Mouse (Mus musculus) cortical plate, adult 2 months (tissue): ENCODE data around the gene Il1f8.
"Not testable (repeated sequence)": the region's sequence is repeated elsewhere in the genome, so short reads cannot be mapped to it uniquely, and the experiment has no call there.

Experiments used
- CTCF ChIP-seq: fragments of 200-500 bp; IDR thresholded peaks from 2 replicates; pipeline ENCODE4 v1.5.1; 2011; ENCODE audit warnings: mild to moderate bottlenecking, control low read depth, low read length; ENCODE audit not compliant: insufficient read depth; ENCODE audit errors: extremely low read depth
- POLR2A ChIP-seq: fragments of 200-500 bp; IDR thresholded peaks from 2 replicates; pipeline ENCODE4 v1.6.1; 2011; ENCODE audit warnings: mild to moderate bottlenecking, low read length, control low read depth; ENCODE audit not compliant: insufficient read depth; ENCODE audit errors: extremely low read depth

DNA sequence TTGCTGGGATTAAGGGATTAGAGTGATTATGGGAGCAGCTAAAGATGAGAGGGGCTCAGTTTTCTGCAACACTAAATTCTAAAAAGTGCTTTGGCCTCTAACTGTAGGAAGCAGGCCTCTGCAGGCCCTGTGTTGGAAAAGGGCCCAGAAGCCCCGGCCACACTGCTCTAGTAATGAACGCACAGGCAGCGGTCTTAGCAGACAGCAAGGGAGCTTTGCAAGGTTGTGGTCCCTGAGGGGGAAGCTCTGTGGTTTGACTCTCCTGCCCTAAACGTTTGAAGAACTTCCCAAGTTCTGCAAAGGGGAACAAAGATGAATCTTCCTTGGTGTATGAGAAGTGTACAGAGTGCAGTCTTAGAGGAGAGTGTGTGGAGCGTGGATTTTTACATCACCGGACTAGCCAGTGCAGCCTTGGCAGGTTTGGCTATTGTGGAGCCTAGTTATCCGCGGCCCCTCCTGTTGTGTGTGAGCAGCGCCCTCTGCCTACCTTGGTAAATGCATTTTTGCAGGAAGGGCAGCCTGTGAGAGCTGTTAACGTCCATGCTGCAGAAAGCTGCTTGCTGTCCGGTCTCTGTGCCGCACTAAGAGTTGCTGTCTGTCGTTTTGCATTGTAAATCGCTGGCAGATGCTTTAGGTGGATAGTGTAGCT, 28.8 kb downstream of the Il1f8 start:
- TF ChIP-seq CTCF, result peak; percentile 51
- TF ChIP-seq POLR2A, result not testable (repeated sequence)
